Mouse (Mus musculus): ENCODE results near the gene Agk. TPM values are rescaled to one million over a fixed set of nuclear protein-coding genes. Genes with fewer than 3 reads are reported as not detected.
A peak's percentile ranks its signal among the peaks of the same experiment; 100 is the strongest.

Agk gene
- total RNA-seq (2021), result 10 to 100 TPM; 12.2 to 13.9 TPM
- long read RNA-seq, experiment 1, transcript Agk-201 (16 exons, 2,531 nt), result major isoform, 33 of 47 reads
- long read RNA-seq, experiment 1, partial matches to known transcripts, result 9 of 47 reads
- long read RNA-seq, experiment 1, other reads (novel, unspliced or antisense), result 5 of 47 reads
- long read RNA-seq, experiment 2, transcript Agk-201 (16 exons, 2,531 nt), result major isoform, 33 of 40 reads
- long read RNA-seq, experiment 2, partial matches to known transcripts, result 4 of 40 reads
- long read RNA-seq, experiment 2, other reads (novel, unspliced or antisense), result 2 of 40 reads

DNA sequence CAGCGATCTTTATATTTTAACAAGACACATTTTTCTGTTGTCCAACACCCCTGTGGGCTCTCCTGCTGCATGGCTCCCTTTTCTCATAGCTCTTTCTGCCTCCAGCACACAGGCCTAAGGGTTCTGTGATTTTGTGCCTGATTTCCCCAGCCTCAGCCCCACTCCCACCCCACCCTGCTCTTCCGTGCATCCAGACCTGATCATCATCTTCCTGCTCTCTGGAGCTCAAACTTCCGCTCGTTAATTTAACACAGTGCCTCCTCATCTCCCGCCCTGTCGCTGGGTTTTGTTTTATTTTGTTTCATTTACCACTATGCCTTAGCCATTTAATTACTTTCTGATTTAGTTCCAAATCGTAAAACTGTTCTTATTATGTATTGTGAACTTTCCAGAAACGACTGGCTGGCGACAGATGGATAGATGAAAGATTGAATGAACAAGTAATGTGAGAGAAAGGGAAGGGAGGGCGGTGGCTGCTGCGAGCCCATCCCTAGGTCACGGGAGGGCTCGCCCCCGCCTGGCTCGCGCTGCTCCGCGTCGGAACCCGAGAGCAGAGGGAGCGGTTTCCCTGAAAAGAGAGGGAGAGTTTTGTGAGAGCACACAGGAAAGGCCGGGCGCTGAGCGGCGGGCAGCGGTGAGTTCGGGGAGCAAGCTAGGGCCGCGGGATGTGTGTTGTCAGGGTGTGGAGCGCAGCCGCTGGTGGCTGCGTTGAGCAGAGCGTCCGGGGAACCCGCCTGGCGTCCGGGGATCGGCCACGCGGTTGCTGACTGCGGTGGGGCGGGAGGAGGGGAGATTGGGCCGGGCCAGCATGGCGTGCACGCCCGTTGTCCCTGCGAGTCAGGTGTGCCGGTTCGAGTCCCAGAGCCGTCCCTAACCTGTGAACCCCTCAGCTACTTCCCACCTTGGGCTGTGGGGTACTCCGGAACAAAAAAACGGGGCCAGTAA is at the start of gene Agk:
TSS of gene Agk (plus strand) at position 276 of the 945 bp plus-strand sequence.
- peak; percentile 75 for DNase-seq

DNA sequence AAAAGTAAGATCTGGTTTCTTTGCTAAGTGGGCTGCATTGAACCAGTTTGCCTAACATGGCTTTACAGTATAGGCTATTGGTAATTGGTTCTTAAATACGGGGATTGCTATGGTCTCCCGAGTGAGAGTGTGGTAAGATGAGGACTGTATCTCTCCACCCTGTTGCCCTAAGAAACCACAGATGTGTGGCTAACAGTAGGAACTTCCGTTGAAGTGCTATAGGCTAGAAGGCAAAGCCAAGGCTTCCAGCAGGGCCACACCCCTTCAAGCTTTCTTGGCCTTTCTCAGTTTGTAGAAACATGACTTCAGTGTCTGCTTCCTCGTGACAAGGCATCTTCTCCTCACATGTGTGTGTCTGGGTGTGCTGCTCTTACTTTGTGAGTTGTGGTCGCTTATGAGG is 24.3 kb upstream of the Agk start:
- no peak for DNase-seq

DNA sequence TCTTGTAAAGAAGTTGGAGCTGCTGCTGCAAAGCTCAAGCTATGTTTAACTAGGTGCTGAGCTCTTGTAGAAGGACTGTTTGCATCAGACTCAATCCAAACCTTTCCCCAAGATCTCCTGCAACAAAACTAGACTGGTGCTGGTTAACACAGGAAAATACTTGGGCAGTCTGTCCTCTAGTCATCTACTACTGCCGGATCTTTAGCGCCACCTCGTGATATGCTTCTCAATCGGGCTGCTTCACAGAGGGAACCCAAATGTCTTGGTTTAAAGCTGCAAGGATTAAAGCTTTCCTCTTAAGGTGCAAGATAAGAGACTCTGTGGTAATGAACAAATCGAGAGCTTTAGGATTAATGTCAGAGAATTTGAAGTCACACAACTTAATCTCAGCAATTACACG is 21.6 kb upstream of the Agk start:
- DNase-seq, result peak; percentile 38

DNA sequence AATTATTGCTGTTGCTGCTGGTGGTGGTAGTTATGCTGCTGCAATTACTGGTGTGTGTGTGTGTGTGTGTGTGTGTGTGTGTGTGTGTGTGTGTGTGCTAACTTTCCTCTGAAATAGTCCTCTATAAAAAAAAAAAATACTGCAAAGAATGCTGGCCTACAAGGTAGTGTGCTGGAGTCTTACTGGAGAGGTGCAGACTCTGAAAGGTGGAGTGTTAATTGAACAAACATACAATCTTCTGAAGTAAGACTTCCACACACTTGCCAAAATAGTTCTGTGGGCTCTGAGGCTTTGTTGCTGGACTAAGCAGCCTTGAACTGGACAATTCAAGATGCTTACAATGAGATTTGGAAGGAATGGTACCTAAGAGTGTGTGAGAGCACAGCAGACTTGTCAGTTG is 20.0 kb upstream of the Agk start:
- no peak for DNase-seq

DNA sequence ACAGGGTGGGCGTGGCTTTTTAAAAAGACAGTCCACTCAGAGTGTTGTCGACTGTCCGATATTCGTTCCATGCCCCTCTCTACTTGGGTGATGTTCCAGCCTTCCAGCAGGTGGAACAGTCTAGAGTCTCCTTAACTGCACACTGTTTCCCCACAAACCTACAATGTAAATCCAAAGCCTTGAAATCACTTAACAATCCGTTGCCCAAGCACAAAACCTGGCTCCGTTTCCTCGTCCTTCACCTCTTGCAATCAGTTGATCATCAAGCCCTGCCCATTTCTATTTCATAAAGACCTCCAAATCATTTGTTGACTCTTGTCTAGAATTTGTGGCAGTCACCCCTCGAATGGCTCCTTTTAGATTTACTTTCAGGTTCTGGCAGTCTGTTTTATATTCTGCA is 1.4 kb downstream of the Agk start:
- no peak for DNase-seq

DNA sequence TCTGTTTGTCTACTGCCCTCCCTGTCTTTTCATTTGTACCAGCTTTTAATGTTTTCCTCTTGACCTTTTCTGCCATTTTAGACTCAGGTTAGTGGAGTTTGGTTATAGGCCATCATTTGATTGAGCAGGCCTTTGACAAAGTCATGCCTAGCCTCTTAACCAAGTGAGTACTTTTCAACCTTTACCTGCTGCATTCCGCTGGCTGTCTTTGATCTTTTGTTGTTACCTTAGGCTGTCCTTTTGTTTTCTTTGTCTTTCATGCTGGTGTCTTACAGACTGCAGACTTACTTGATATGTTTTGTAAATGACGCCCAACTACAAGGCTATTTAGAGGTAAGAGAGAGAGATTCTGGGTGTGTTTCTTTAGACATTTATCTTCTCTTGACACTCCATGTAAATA is 8.5 kb downstream of the Agk start:
- DNase-seq, result no peak

DNA sequence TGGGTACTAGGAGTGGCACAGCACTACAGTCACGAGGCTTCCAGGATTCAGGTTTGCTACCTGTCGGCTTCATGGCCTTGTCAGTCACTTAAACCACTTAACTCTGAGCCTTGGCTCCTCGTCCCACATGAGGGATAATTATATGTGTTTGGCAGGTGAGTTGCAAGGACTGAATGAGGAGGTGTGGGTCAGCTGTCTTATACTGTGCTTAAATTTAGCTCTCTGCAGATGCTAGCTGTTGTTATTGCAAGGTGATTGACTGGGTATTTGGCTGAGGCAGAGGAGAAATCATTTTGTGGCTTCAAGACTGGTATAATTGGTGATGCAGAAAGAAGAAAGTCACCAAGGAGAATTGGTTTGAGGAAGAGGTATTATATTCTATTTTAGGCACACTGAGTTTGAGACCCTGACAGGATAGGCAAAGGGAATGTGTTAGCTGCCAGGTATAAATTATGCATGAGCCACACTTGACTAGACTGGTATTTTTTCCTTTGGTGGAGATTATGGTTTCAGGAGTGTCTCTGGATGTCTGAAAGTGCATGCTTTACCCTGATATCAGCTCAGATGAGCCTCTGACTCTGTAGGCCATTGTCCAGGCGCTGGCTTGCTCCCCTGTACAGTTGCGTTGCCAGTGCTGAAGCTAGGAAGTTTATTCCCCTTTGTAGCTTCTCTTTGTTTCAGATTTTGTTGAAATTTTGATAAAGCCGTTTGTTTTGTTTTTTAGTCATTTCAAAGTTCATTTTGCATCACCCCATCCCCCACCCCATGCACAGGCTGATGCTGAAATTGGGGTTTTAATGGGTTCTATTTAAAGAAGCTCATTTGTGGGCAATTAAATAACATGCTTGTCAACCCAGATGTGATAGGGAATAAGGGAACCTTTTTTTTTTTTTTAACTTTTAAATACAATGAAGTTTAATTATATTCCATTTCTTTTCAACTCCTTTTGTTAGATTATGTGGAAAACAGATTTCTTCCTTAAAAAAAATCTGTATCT is 12.1 kb downstream of the Agk start:
- DNase-seq, result no peak

DNA sequence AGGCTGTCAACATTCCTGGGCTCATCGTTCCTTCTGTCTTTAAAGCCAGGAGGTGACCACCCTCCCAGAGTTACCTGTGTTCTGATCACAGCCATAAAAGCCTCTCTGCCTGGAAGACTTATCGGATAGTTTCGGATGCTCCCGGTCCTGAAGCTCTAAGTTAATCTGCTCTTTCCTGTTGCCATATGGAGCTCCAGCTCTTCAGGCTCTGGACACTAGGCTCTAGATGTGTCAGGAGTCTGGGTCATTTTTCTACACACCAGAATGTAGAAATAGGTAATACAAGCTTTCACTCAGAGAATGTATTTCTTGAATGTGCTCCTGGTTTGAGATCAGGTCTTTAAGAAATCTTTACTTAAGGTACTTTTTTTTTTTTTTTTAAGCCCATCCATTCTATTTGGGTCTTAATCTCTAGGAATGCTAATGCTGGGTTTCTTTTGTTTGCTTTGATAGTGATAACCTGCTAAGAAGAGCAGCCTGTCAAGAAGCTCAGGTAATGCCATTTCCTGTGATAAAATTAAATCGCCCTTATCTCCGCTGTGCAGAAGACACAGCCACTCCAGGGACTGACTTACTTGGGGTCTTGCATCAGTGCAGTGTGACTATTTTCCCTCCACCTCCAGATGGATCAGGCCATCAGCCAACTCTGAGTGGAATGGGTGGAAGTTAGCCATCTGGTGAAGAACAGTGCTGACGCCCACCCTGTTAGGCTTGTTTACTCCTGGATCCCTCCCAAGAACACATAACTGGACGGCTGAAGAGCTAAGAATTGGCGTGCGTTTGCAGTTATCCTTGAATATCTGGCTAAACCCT is 22.2 kb downstream of the Agk start:
- peak; percentile 36 for DNase-seq

DNA sequence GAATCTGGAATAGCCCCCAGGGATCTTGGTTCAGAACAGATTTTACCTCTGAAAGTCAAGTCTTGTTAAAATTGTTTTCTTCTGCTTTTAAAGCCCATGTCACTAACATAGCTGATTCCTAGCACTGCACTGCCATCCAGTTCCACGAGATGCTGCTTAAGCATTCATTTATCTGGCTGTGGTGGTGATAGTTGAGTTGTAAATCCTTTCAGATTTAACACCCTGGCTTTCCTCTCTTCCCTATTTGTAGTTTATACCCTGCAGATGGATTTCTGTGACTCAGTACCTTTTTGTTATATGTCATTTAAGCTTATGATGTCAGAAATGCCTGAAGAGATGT is 22.8 kb downstream of the Agk start:
- no peak for DNase-seq

DNA sequence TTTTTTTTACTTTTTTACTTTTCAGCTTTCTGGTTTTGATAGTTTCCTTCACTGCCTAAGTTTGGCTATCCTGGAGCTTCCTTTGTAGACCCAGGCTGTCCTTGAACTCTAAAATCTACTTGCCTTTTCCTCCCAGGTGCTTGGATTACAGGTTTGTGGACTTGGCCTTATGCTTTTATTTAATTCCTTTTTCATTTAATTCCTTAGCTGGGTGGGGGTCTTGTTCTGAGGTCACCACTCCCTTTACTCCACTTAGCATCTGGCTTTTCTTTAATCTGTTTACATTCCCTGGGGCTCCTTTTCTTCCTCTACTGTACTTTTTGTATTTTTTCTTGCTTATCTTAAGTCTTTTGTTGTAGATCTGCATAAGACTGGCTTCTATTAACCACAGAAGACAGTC is 25.1 kb downstream of the Agk start:
- DNase-seq, result no peak

DNA sequence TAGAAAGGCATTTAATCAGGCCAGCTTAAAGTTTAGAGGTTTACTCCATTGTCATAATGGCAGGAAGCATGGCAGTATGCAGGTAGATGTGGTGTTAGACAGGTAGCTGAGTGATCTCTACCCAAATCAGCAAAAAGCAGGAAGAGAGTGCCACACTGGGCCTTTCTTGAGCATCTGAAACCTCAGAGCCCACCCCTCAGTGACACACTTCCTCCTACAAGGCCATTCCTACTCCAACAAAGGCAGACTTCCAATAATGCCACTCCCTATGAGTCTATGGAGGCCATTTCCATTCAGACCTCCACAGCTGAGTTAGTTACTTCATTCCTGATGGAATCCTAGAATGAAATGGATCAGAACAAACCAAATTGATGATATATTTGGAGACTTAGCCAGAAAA is 25.9 kb downstream of the Agk start:
- DNase-seq, result no peak

DNA sequence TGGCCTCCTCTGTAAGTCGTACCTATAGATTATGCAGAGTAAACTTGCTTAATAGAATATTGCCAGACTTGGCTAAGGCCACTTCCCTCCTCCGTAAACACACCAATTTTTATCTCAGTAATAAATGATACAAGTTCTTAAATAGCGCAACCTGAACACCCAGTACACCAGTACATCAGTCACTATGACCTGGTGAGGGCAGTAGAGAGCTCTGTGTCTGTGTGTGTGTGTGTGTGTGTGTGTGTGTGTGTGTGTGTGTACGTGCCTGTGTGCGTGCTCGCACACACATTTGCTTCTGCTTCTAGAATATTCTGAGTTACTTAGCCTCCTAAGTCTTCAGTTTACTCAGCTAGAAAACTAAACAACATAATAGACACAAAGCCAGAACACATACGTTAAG is 28.4 kb downstream of the Agk start:
- no peak for DNase-seq

DNA sequence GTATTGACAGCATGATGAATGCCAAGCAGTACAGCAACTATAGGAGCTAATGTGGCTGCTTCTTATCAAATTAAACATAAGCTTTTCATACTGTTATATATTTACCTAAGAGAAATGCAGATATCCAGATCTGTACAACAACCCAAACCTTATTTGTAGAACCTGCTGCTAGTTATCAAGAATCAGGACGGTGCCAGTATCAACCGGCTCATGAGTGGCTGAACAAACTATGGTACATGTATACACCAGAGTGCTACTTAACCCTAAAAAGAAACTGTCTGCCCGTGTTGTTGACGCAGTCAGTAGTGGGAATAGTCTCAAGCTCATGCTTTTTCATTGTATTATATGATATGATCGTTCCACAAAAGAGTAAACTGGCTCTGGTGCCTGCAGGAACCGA is 46.1 kb downstream of the Agk start:
- DNase-seq, result no peak

DNA sequence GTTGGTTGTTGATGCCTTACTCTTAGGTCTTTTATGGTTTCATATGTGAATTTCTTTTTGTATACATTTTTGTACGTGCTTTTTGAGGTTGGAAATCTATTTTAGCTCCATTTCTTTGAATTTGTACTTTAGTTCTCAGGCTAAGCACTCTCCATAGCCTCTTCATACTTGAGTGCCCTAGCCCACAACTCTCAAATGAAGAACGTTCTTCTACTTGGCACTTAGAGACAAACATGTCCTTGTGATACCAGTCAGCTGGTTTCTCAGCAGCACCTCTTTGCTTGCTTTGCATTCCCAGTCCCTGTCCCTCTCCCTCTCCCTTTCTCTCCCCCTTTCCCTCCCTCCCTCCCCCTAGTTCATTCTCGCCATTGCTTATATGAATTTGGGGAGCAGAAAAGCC is 55.2 kb downstream of the Agk start:
- no peak for DNase-seq

DNA sequence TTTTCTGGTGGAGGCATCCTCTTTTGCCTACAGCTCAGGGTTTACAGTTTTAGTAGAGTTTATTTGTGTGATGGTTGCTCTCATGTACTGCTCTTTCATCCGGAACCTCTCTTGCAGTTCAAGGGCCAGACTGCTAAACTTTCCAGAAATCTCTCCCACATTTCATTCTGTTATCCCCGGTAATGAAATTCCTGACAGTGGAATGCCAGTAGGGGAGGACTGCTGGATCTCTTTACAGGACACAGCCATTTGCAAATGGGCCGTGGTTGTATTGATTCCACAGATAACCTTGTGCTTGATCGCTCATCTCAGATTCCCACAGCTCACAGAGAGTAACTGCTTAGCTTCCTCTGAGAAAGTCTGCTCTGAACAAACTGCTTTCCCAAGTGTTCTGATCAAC is 56.9 kb downstream of the Agk start:
- no peak for DNase-seq

DNA sequence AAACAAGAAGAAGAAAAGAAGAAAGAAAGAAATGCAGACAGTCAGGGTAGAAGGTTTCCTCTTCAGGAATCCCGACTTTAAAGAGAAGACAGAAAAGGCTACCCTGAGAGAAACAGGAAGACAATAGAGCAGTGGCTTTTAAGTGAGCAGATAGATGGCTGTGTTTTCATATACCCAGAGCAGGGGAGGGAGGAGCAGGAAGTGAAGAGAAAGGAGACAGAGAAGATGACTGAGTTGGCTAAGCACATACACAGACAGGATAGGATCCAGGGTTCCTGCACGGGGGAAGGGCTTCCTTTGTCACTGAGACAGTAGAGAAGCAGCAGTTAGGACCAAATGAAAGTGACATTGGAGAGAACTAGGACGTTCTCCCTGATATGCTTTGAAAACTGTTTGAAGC is 60.7 kb downstream of the Agk start:
- no peak for DNase-seq

DNA sequence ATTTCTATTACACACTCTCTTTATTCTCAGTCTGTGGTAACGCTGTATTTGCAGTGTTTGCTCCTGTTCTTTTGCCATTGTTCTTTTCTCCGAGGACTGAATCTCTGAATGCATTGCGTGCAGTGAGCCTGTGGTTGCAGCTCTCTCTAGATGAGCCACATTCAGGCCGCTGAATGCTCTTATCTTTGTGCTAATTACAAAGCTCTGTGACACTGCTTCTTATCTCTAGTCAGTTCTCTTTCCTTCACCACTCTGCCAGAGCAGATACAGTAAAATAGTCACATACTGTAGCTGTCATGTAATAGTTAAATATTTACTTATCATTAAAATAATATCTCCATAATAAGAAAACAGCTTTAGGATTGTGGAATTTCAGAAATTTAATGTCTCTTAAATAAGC is 63.7 kb downstream of the Agk start:
- no peak for DNase-seq

DNA sequence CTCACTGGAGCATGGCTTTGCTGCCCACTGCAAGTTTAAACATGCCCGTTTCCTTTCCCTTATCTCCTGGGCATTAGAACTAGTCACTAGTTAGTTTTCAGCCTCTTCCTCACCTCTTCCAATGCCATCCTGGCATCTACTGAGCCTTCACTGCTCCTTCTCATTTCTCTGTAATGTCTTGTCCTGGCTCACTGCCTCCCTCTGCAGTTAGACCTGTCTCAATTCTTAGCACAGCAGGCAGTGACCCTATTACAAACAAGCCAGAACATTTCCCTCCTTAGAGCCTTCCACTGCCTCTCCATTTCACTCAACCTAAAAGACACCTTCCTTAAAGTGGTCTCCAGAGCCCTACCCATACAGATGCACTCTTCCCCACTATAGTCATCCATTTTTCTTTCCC is 66.0 kb downstream of the Agk start:
- no peak for DNase-seq

DNA sequence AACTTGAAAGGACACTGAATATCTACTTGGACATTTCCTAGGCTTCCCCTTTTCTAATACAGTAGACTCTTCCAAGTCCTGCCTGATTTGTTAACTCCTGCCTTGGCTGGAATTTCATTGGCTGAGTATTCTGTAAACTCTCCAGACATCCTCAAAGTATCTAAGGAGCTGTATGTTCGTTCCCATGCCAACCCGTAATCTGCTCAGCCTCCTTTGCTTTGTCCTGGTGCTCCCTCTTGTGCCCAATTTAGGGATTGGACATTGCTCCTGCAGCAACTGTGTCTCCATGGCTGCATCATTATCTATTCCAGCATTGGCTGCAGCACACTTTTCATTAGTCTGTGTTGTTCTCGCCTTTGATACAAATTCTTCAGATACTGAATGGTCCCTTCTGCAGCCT is 68.2 kb downstream of the Agk start:
- peak; percentile 44 for DNase-seq

DNA sequence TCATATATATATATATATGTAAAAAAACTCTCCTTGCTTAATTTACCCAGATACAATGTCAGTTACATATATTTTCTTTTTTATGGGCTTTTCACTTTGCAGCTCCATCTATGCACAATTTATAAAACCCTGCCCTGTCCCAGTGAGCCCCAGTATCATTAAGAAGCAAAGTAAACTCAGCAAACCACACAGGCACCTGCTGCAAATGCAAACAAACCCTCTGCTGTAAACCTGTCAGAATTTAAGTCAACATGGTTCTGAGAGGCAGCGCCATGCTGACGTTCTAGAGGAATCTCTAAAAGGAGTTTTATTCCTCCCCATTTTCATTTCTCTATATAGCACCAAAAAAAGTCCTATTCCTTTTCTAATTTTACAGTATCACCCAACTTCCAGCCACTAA is 77.1 kb downstream of the Agk start:
- DNase-seq, result no peak

DNA sequence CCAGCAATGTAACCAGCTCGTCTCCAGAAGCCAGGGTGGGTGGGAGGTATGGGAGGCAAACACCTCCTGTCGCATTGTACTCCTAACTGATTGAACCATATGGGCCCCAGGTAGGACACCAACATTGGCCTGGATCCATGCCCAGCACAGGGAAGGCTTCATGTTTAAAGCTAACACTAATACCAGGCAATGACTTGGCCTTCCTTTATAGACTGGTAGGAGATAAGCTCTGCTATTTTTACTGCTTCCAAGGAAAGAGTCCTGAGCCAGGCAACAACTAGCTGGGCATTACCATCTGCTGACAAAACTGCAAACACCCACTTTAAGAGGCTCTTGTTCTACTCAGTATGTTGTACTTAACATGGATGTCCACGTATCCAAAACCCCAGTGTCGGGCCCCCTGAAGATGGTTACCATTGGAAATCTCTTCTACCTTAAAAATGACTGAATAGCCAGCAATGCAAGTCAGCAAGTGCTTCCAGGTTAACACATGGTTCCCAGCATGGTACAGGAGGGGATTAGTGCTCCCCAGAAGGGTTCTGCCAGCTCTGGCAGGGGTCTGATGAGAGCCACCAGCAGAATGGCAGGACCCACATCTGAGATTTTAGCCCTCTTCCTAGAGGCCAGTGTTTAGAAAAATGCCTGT is 78.8 kb downstream of the Agk start:
- DNase-seq, result no peak

All from gastrocnemius, postnatal 10 days (tissue).